Mouse (Mus musculus) neural tube, embryonic 11.5 days (tissue): Measurements from ENCODE around the gene Masp1. TPM values are rescaled to one million over a fixed set of nuclear protein-coding genes. Genes with fewer than 3 reads are reported as not detected.

Experiments used
- ATAC-seq: fragments of 200-750 bp; cut with Nextera tagmentation; 2 replicates; pipeline ENCODE4 v1.8.0; 2017; ENCODE audit warnings: moderate number of reproducible peaks, mild to moderate bottlenecking, moderate TSS enrichment, moderate library complexity; ENCODE audit not compliant: insufficient read depth, low FRiP score, low TSS enrichment
- DNase-seq: peaks from one replicate; pipeline ENCODE4 v3.0.0-alpha.2; 2015; ENCODE audit warnings: low spot score
- H3K27ac ChIP-seq: fragments of 300-500 bp; sonication (generic); 2 replicates; pipeline ENCODE4 v1.5.1; 2014; ENCODE audit warnings: low read depth, mild to moderate bottlenecking, low read length
- H3K27me3 ChIP-seq: fragments of 300-500 bp; sonication (generic); 2 replicates; pipeline ENCODE4 v1.6.1; 2014; ENCODE audit warnings: mild to moderate bottlenecking, low read length, mixed read lengths; ENCODE audit not compliant: control insufficient read depth, insufficient read depth
- H3K36me3 ChIP-seq: fragments of 300-500 bp; sonication (generic); 2 replicates; pipeline ENCODE4 v1.6.1; 2014; ENCODE audit warnings: mild to moderate bottlenecking, low read length, moderate library complexity, mixed read lengths; ENCODE audit not compliant: control insufficient read depth, insufficient read depth
- H3K4me1 ChIP-seq: fragments of 300-500 bp; sonication (generic); 2 replicates; pipeline ENCODE4 v1.6.1; 2014; ENCODE audit warnings: low read length, mixed read lengths; ENCODE audit not compliant: control insufficient read depth, insufficient read depth
- H3K4me2 ChIP-seq: fragments of 300-500 bp; sonication (generic); 2 replicates; pipeline ENCODE4 v1.6.1; 2014; ENCODE audit warnings: low read depth, mild to moderate bottlenecking, moderate library complexity
- H3K4me3 ChIP-seq: fragments of 300-500 bp; sonication (generic); 2 replicates; pipeline ENCODE4 v1.5.1; 2014; ENCODE audit warnings: low read depth, low read length
- H3K9ac ChIP-seq: fragments of 300-500 bp; sonication (generic); 2 replicates; pipeline ENCODE4 v1.6.1; 2014; ENCODE audit warnings: mild to moderate bottlenecking, low read length
- H3K9me3 ChIP-seq: fragments of 300-500 bp; sonication (generic); 2 replicates; pipeline ENCODE4 v1.6.1; 2016; ENCODE audit warnings: low read length; ENCODE audit not compliant: control insufficient read depth
- WGBS: fragments of 180-500 bp; shearing (Covaris S2); extraction: QIAGEN DNeasy Blood & Tissue Kit; methylation state at CpG from one replicate; pipeline ENCODE4 v1.1.7; 2014; 5-methylcytosine and 5-hydroxymethylcytosine counted together
- polyA plus RNA-seq: library from polyadenylated mRNA; unstranded; fragments of >200 nt; fragmentation: Nextera tagmentation; extraction: Ambion mirVana; gene quantifications from 2 replicates; pipeline ENCODE4 v1.2.1, GENCODE M21; 2014

The Masp1 gene
- polyA plus RNA-seq, 1 experiment from 2014 or later, result 19.0 TPM

GRCm38 (mm10) chr16:23458906-23459588, 61.6 kb downstream of the Masp1 start:
- no peak for DNase-seq
- Histone ChIP-seq H3K9ac (no peak overlapping the region), H3K9me3 (no peaks in the 10 kb centered on the region), H3K27ac (no peak overlapping the region), H3K27me3 (no peaks in the 10 kb centered on the region), H3K4me1 (no peaks in the 10 kb centered on the region), H3K36me3 (no peaks in the 10 kb centered on the region), H3K4me2 (no peak overlapping the region), H3K4me3 (no peak overlapping the region)
- ATAC-seq, result no peak
- WGBS, result 49% methylated on average over 7 of the region's 7 CpGs

GRCm38 (mm10) chr16:23457338-23457737, 63.3 kb downstream of the Masp1 start:
- Histone ChIP-seq H3K4me3 (no peak overlapping the region), H3K9me3 (no peaks in the 10 kb centered on the region), H3K27ac (no peak overlapping the region), H3K4me2 (no peak overlapping the region), H3K27me3 (no peaks in the 10 kb centered on the region), H3K9ac (no peak overlapping the region), H3K36me3 (no peaks in the 10 kb centered on the region), H3K4me1 (no peaks in the 10 kb centered on the region)
- DNase-seq (no peak), ATAC-seq (no peak)
- WGBS, result 92% methylated on average over 5 of the region's 5 CpGs

- 81% methylated on average over 3 of the region's 3 CpGs for WGBS
- H3K4me1 ChIP-seq, result no peaks in the 10 kb centered on the region
- no peak for ATAC-seq
Measured at GRCm38 (mm10) chr16:23456534-23456933, 64.1 kb downstream of the Masp1 start.

GRCm38 (mm10) chr16:23454376-23454775, 66.2 kb downstream of the Masp1 start:
- H3K27me3 ChIP-seq, result no peaks in the 10 kb centered on the region
- no peaks in the 10 kb centered on the region for H3K36me3 ChIP-seq
- H3K27ac ChIP-seq, result no peak overlapping the region
- no peak for ATAC-seq
- no peak overlapping the region for H3K4me3 ChIP-seq
- no peak overlapping the region for H3K4me2 ChIP-seq
- WGBS, result 84% methylated on average over 6 of the region's 6 CpGs
- no peaks in the 10 kb centered on the region for H3K9me3 ChIP-seq
- H3K4me1 ChIP-seq, result no peaks in the 10 kb centered on the region
- no peak for DNase-seq
- no peak overlapping the region for H3K9ac ChIP-seq

More at GRCm38 (mm10) chr16:23456534-23456933, 64.1 kb downstream of the Masp1 start:
- Histone ChIP-seq H3K9ac (no peak overlapping the region), H3K4me2 (no peak overlapping the region), H3K9me3 (no peaks in the 10 kb centered on the region), H3K4me3 (no peak overlapping the region), H3K36me3 (no peaks in the 10 kb centered on the region), H3K27ac (no peak overlapping the region), H3K27me3 (no peaks in the 10 kb centered on the region)
- DNase-seq, result no peak

GRCm38 (mm10) chr16:23452476-23452875, 68.1 kb downstream of the Masp1 start:
- H3K9me3 ChIP-seq, result no peaks in the 10 kb centered on the region
- WGBS, result 7% methylated on average over 3 of the region's 3 CpGs
- ATAC-seq (peak; percentile 60; the same call in 1 of the 2 replicates), DNase-seq (peak; percentile 76)
- no peaks in the 10 kb centered on the region for H3K27me3 ChIP-seq
- H3K36me3 ChIP-seq, result no peaks in the 10 kb centered on the region
- H3K4me3 ChIP-seq, result no peak overlapping the region
- H3K9ac ChIP-seq, result no peak overlapping the region
- no peak overlapping the region for H3K4me2 ChIP-seq
- no peaks in the 10 kb centered on the region for H3K4me1 ChIP-seq
- H3K27ac ChIP-seq, result no peak overlapping the region

GRCm38 (mm10) chr16:23450816-23451215, 69.8 kb downstream of the Masp1 start:
- ATAC-seq, result no peak
- Histone ChIP-seq H3K4me3 (no peak overlapping the region), H3K4me2 (no peak overlapping the region), H3K27ac (no peak overlapping the region), H3K27me3 (no peaks in the 10 kb centered on the region), H3K36me3 (no peaks in the 10 kb centered on the region), H3K9ac (no peak overlapping the region), H3K9me3 (no peaks in the 10 kb centered on the region), H3K4me1 (no peaks in the 10 kb centered on the region)
- WGBS, result 82% methylated on average over 4 of the region's 4 CpGs
- DNase-seq, result no peak

GRCm38 (mm10) chr16:23449946-23450345, 70.7 kb downstream of the Masp1 start:
- Histone ChIP-seq H3K4me3 (no peak overlapping the region), H3K9me3 (no peaks in the 10 kb centered on the region), H3K27me3 (no peaks in the 10 kb centered on the region), H3K4me1 (no peaks in the 10 kb centered on the region), H3K9ac (no peak overlapping the region), H3K4me2 (no peak overlapping the region), H3K27ac (no peak overlapping the region), H3K36me3 (no peaks in the 10 kb centered on the region)
- DNase-seq (no peak), ATAC-seq (no peak)
- WGBS, result 94% methylated on average over 2 of the region's 2 CpGs

- no peak for ATAC-seq
- WGBS, result 92% methylated on average over 4 of the region's 4 CpGs
- Histone ChIP-seq H3K27me3 (no peaks in the 10 kb centered on the region), H3K4me2 (no peak overlapping the region), H3K9ac (no peak overlapping the region), H3K36me3 (no peaks in the 10 kb centered on the region), H3K9me3 (no peaks in the 10 kb centered on the region), H3K4me1 (no peaks in the 10 kb centered on the region), H3K27ac (no peak overlapping the region), H3K4me3 (no peak overlapping the region)
- DNase-seq, result no peak
Measured at GRCm38 (mm10) chr16:23444231-23444630, 76.4 kb downstream of the Masp1 start.

- Histone ChIP-seq H3K9me3 (no peaks in the 10 kb centered on the region), H3K27me3 (no peaks in the 10 kb centered on the region), H3K4me2 (no peak overlapping the region), H3K4me3 (no peak overlapping the region), H3K9ac (no peak overlapping the region), H3K4me1 (no peaks in the 10 kb centered on the region), H3K36me3 (no peaks in the 10 kb centered on the region), H3K27ac (no peak overlapping the region)
- WGBS, result 55% methylated on average over 12 of the region's 12 CpGs
- DNase-seq (no peak), ATAC-seq (no peak)
Measured at GRCm38 (mm10) chr16:23437404-23438166, 83.0 kb downstream of the Masp1 start.
